Mouse (Mus musculus): ENCODE data around the gene Agbl4.
"Not testable (repeated sequence)": the region's sequence is repeated elsewhere in the genome, so short reads cannot be mapped to it uniquely, and the experiment has no call there.

The Agbl4 gene

DNA sequence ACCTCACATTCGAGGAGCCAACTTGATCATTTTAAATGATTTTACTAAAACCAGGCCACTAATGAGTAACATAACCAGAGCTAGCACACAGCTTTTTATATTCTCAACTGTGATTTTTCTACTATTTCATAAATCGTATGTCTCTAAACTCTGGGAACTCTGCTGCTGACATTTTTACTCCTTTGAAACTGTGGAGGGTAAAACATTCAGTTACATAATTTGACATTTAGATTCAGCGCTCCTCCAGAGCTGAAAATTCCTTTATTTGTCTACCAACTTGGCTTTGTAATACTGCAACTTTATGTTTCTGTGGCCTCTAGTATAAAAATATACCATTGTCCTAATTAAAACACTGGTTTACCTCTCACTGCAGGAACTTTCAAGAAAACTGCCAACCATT, 523.6 kb downstream of the Agbl4 start:
- no peak for DNase-seq (ENCODE audit: low spot score)

DNA sequence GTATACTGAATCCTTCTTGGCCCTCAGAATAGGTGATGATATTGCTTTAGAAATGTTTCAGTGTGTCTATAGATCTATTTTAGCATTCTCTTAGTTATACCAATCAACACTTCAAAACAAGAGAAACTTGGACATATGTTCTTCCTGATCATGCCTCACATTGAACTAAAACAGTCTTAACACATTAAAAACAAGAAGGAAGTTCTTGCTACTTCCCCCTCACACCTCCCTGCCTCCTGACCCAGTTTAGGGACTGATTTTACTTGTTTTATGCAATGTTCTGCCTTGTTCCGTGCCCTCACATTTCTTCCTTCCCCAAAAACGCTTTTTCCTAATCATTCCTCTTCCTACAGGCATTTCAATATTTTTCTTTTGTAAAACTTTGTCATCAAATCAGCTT, 604.2 kb downstream of the Agbl4 start:
- no peak for DNase-seq (ENCODE audit: low spot score)

DNA sequence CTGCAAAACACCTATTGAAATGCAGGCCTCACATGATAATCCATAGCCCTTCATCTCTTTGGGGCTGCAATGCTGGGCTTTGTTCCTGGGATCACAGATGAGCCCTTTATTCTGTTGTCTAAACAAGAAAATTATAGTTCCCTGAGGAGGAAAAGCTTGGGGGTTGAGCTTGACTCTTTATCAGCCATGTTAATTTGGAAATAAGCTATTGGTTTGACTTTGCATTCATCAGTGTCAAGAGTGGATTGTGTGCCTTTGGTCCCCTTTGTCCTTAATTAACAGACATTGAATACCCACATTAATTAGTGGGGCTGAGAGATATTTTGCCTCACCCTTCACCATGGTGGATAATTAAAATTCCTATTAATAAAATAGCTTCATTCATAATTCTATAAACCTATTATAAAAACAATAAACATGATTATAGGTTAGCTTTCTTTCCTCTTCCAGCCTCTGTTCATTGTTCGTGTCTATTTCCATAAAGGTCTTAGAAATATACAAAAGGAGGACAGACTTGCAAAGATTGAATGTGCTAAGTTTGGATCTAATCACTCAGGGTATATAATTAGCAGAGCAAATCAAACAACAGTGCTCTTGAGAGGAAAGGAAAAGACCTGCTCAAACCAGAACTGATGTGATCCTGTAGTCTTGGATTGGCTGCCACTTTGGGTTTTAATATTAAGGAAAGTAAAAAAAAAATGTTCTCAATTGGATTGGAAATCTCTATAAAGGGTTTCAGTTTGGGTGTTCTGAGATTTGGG, 607.4 kb downstream of the Agbl4 start:
- DNase-seq (ENCODE audit: low spot score): no peak

DNA sequence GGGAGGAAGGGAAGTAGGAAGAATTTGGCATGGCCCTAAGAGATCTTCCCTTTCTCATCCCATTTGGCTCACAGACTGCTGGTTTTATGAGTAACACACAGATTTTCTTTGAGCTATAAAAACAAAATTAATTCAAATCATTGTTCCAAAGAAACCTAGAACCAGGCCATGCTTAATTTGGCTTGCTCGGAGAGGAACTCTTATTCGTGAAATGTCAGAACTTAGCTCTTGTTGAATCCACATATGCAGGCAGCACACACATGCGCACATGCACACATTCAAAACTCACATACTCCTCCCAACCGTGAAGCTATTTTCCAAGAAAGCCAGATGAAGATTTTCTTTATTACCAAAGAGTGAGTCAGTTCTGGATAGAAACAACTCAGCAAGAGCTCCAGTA, 621.9 kb downstream of the Agbl4 start:
- DNase-seq (ENCODE audit: low spot score): no peak

DNA sequence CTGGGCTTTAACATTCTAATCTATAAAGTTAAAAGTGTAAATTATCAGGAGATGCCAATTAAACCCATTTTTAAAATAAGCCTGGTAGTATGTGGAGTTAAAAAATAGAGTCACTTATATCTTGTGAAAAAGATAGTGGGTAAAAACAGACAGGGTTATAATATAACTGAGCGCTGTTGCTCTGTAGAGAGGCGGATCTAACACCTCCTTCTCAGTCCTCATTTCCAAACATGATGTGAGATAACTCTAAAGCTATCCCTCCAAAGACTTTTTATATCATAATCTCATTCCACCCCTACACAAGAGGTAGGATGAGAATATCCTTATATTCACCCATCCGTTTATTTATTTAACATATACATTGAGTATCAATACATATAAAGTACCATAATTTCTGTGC, 669.9 kb downstream of the Agbl4 start:
- DNase-seq (ENCODE audit: low spot score): no peak

DNA sequence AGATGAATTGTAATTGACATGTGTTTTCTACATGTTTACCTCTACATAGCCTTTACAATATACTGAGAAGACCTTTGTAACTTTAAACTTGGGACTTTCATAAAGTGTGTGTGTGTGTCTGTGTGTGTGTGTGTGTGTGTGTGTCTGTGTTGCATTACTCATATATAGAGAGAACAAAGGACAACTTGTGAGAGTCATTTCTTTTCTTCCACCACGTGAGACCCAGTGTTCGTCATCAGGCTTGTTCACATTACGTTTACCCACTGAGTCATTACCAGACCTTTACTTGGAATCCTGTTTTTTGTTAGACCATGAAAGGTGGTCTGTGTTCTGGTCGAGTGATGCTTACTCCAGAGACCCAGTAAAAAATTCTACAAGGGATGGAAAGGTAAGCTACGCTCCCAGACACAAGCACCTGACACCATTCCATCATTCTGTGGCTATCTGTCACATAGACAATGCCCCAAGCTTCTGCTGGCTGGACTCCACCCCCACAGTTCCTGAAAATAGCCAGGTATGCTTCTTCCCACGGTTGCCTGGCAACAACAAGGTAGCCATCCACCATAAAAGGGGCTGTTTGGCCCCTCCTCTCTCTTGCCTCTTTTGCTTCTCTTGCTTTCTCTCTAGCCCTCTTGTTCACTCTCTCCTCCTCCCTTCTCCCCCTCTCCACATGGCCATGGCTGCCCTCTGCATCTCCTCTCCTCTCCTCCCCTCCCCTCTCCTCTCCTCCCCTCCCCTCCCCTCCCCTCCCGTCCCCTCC, 676.5 kb downstream of the Agbl4 start:
- no peak for DNase-seq (ENCODE audit: low spot score)

DNA sequence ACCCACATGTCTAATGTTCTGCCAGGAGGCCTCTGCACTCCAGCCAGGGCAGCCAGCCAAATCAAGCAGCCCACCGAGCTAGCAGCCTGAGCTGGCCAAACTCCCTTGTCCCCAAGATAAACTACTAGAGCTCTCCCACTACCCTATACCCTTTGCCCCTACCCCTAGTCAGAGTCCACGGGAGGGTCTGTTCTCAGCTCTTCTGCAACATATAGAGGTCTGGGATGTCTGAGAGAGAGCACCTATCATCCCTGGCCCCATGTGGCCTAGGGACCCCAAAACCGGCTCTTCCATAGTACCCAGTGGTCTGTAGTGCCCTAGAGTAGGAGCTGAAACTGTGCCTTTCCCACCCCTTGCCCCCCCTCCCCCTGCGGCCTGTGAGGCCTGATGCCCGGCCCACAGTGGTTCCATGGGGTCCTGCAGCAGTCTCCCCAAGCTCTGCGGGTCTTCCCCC, 677.3 kb downstream of the Agbl4 start:
- DNase-seq (ENCODE audit: low spot score): no peak

DNA sequence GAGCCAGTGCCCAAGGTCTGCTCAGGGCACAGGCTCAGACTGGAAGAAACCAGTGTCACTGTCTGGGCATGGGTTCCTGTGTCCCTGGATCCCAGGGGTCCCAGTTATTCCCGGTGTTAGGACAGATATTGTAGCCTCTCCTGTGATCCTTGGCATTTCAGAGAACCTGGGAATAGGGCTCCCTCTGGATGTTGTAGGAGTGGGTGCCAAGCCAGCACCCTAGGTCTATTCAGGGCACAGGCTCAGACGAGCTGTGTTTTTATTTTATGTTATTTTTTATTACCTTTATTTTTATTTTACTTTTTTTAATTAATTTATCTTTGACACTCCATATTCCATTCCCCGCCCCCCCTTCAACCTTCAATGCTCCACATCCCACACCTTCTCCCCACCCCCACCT, 680.3 kb downstream of the Agbl4 start:
- DNase-seq (ENCODE audit: low spot score): no peak

DNA sequence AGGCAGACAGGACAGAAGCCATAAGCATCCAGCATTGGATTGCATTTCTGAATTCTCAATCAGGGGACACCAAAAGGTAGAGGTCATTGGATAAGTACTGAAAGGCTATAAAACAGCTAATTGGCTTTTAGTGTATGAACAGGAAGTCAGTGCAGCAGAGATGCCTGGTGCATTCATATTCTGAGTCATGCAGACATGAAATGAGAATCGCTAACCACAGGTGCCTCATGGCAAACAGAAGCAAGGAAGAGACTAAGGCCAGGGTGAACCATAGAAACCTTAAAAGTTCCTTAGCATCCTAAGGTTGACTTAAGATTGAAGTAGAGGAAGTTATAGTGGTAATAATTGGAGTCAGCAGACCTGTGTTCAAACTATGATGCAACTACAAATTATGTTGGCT, 687.9 kb downstream of the Agbl4 start:
- no peak for DNase-seq (ENCODE audit: low spot score)

DNA sequence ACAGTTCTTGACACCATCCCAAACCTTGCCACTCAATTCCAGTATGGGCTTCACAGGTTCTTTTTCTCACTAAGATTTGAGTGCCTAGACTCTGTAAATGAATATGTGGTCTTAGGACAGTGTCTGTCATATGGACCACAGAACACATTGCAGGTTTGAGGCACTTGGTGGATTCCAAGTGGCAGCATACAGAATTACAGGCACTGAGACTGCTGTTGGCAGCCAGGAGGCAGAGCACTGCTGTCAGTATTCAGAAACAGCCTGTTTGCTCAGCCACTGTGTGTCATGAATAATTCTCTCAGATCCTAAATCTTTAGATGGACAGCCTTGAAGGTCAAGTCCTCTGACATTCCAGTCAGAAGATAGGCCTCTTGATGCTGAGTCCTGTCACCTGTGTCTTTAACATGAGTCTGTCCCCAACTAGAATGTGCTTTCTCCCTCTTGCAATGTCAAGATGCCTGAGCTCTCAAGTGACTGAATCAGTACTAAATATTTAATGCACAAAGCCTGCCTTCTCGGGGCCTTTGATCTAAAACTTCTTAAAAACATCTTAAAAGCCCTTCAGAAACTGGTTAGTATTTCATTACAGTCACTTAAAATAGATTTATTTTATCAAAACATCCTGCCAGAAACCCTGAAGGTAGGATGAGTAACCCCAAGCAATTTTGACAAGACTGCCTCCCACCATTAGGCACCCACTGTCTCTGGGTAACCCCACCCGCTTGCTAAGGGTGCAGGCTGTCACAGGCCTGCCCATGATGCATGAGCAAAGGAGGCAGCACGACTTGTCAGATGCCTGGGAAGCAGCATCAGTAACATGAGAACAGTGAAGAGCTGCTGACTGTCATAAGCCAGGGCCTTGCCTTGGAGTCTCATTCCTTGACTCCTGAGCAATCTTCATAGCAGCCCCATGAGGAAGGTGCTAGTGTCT, 739.0 kb downstream of the Agbl4 start:
- DNase-seq (ENCODE audit: low spot score): no peak

DNA sequence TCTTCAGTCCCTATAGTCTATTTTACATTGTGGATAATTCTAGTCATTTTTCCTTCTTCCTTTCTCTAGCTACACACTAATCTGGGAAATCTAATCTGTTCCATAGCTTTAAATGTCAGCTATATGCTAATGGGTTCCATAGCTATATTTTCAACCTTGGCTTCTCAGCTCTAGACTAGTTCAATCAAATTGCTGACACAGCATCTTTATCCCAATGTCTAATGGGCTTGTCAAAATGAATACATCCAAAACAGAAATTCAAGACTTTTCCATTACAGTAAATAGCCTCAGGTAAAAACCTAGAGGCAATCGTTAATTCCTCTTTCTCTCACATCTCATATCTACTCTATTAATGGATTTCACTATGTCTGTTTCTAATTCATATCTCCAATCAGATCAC, 750.3 kb downstream of the Agbl4 start:
- DNase-seq (ENCODE audit: low spot score): no peak

DNA sequence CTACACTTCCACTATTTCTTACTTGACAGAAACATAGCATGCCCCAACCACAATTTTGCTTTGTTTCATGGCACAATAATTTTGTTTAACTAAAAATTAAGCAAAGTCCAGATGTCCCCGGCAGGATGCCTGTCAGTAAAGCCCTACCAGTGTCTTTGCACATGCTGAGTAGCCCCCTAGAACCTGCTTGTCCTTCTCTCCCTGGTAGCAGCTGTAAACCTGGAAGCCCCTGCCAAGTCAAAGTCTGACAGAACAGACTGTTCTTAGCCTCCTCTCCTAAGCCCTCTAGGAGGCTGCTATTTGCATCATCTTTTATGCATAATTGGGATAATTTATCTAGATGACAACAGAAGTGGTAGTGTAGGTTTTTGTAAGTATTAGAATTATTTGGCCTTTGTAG, 758.4 kb downstream of the Agbl4 start:
- DNase-seq (ENCODE audit: low spot score): no peak

DNA sequence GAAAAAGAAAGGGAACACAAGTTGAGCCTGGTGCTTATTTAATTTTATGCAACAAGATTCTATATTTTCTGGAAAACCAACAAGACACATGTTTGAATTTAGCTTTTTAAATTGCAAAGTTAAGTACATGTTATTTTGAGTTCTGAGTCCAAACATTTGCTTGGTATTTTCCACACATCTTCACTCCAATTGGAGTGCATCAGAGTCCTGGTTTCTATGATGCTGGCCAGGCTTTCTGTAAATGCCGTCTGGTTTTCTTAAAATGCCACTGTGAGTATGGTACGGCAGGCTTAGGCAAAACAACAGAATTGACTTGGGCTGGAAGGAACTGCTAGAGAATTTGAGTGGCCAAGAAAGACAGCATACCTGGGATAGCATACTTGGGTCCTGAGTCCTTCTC, 784.0 kb downstream of the Agbl4 start:
- DNase-seq (ENCODE audit: low spot score): no peak

DNA sequence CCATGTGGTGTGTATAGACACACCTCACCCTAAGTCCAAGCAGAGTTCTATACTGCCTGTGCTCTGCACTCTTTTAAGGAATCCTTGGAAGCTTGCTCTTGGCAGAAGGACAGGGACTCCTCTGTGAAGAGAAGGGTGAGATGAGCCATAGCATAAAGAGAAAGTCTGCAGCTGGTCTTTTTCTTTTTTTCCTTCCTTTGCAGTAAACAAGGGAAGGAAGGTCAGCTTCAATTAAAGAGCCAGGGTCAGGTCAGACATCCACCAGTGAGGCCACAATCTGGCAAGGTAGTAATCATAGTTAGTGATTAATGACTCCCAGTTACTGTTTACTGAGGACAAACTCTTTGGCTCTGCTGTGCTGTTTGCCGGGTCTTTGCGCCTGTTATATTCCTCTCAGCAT, 802.6 kb downstream of the Agbl4 start:
- DNase-seq (ENCODE audit: low spot score): no peak

DNA sequence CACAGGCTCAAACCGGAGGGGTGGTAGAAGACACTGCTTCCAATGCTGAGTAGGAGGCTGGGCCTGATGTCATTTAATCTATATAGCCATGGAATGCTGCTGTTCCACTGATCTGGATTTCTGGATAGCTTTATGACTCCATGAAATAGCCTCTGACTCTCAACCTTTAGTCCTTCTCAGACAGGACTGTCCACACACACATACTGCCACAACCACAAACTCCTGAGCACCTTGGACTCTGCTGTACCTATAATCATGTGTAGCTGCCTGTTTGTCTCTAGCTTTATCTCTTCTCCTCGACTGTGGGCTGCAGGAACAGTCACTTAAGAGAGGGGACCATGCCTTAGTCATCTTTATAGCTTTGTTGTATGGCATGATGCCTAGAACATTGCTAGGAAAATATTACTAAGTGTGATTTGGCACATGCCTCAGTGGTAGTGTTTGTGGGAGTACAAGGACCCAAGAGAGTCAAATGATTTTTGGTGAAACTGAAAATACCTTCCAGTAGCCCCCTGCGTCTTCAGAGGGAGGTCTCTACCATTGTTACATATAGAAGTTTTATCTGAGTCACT, 817.8 kb downstream of the Agbl4 start:
- no peak for DNase-seq (ENCODE audit: low spot score)

DNA sequence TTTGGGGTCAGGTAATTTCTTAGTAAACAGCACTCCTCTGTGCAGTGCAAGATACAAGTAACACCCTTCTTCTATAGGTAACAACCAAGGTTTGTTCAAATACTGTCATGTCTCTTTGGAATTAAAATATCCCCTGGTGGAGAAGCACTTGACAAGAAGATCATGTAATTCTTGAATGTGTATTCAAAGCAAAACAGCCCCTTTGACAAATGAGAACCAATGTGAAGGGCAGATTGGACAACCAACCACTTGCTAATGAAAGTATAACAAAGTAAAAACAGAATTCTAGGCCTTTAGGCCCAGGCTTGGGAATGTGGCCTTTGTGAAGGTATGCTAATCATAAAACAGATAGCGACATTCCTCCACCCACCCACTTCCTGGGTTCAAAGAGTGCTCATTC, 821.6 kb downstream of the Agbl4 start:
- not testable (repeated sequence) for DNase-seq (ENCODE audit: low spot score)

DNA sequence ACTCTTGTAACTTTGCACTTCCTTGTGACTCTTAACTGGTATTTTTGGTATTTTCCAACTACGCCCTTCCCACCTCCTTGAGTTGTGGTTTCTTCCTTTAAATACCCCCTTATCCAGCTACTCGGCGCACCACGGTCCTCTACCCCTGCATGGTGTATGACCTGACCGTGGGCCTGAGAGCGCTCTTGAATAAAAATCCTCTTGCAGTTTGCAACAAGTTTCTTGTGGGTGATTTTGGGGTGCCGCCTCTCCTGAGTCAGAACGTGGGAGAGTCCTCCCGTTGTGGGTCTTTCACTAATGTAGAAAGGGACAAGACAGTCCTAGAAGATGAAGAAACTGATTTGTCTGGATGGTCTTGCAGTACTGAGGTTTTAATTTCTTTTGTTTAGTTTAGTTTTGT, 822.1 kb downstream of the Agbl4 start:
- DNase-seq (ENCODE audit: low spot score): not testable (repeated sequence)

DNA sequence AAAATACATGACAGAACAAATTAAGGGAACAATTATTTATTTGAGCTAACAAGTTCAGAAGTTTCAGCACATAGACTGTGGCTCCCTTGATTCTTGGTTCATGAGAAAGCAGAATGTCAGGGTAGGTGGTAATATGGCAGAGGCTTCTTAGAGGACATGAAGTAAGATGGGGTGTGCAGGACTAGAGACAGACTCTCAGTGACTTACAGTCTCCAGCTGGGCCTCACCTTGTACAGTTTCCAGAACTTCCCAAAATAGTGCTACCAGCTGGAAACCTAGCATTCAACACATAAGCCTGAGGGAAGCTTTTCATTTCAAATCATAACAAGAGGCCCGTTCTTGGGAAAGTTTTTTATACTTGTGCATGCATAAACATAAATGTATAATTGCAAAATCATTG, 836.4 kb downstream of the Agbl4 start:
- no peak for DNase-seq (ENCODE audit: low spot score)

DNA sequence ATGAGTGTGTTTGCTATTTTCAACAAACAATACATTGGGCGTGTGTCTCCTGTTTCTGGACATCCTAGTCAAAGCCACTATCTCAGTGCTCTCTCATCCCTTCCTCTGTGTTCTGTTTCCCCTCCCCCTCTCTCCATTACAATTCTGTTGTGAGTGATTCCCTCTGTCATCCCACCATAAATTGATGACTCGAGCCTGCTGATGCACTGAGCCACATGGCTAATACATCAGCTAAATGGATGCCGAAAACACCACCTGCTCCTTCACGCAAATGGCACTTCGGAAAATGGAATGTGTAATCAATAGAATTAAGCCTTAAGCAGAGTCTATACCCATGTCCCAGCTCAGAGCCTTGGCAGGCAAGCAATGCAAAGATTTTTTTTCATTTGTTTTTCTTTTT, 854.5 kb downstream of the Agbl4 start:
- DNase-seq (ENCODE audit: low spot score): no peak

DNA sequence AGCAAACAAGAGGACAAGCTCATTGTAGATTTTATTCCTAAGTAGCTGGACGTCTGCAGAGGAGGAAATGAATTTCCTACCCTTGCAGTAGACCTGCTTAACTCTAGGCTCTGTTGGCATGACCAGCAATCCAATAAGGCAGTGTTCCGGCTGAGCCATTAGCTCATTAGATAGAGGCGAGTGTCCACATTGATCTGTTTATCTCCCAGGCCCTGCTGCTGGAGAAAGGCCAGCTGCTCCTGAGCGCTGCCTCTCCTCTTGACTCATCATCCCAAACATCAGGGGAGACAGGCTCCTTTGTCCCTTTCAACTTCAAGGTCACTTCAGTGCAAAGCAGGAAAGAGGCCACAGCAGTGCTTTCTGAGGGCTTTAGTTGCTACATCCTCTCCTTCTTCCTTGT, 858.0 kb downstream of the Agbl4 start:
- DNase-seq (ENCODE audit: low spot score): no peak

DNA sequence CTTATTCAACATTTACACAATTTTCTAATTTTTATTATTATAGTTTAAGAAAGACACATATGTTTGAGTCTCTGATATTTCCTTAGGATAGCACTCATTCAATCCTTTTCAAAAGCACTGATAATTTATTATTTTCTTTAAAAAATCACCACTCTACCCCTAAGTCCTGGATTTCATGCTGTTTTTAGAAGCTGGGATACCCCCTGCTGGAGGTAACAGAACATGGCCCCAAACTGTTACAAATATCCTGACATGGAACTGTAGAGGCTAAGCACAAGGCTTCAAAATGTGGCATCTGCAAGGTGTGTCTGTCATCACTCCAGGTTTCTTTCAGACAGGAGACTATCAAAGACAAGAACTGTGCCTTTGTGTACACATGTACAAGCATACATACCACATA, 859.5 kb downstream of the Agbl4 start:
- no peak for DNase-seq (ENCODE audit: low spot score)

DNA sequence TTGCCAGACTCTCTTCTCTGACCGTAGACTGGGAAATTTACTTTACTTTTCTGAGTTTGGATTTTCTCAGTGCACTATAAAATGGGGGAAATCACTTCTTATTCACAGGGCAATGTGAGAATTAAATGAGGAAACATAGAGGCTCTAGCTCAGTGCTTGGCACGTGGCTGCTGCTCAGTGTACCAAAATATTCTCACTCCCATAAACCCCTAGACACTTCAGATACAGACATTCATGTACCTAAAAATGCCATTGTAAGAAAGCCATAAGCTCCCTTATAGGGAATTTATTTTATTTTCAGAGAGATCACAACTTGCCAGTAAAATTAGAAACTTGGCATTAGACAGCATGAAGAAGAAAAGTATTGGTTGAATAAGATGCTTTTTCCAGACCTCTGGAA, 883.5 kb downstream of the Agbl4 start:
- no peak for DNase-seq (ENCODE audit: low spot score)

Data from ovary, postnatal 36 days (tissue).